Mouse (Mus musculus) adrenal gland, adult 2 months (tissue): ENCODE measurements around the gene Pcdh15. TPM values are rescaled to one million over a fixed set of nuclear protein-coding genes. Genes with fewer than 3 reads are reported as not detected.
A peak's percentile ranks its signal among the peaks of the same experiment; 100 is the strongest.

Source experiments
- DNase-seq: peaks from one replicate; pipeline ENCODE4 v3.0.0; 2021
- polyA plus RNA-seq: library from polyadenylated mRNA; depleted of rRNA; stranded (reverse); fragments of >200 nt; gene quantifications from 2 replicates; pipeline ENCODE4 v1.2.3, GENCODE M21; 2012
- total RNA-seq, 2 experiments: library from RNA; stranded (reverse); gene quantifications; 2 replicates each; pipeline ENCODE4 v1.2.3; 2021

The Pcdh15 gene
- total and polyA plus RNA-seq, 3 experiments, result 1.2 to 7.9 (median 5.0) TPM

- DNase-seq, result no peak
Measured at GRCm38 (mm10) chr10:73379001-73379400, 279.9 kb downstream of the Pcdh15 start.

GRCm38 (mm10) chr10:73384003-73384402 lies 284.9 kb downstream of the Pcdh15 start:
- DNase-seq, result no peak

DNA sequence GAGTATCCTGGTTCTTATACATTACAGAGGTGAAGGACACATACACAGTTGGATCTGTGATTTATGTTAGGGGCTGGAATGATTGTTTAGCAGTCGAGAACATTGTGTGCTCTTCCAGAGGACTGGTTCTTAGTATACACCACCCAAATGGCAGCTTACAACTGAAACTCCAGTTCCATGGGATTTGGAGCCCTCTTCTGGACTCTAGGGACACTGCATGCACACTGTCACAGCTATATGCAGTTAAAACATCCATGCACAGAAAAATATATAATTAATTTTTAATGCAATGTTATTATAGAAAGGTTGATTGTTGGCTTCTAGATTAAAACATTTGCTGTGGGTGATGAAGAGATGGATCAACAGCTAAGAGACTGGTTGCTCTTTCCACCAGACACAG lies 301.3 kb downstream of the Pcdh15 start:
- no peak for DNase-seq

DNA sequence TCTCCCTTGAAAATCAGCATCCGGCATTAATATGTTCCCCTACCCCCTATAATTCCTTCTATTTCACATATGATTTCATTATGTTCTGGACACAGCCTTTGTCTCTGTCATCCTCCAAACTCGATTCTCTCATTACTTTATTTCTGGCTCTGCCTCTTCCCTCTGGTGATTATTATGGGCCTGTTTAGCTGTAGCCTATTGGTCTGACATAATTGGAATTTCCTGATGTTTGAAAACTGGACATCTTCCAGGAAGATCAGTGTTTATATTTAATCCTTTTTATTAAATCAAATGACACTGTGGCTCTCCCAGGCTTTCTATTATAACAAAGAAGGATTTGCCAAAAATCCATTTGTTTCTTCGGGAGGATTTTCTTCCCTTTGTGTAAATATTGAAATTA lies 326.3 kb downstream of the Pcdh15 start:
- DNase-seq, result no peak

DNA sequence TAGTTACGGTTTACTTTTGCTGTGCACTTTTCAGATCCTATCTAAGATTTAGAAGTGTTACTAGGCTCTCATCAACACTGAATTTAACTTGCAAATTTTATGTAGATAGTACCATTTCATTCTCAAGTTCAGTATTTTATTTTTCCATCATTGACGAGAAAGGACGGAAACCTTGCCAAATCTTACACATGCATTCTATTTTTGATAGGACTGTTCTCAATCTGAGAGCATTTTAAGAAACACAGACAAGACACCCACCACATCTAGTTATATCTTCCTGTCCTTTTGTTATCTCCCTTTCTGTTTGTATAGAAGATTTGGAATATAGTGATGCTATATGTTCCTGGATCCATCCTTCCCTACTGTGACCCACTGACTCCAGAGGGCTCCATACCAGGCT lies 332.2 kb downstream of the Pcdh15 start:
- no peak for DNase-seq

GRCm38 (mm10) chr10:73484082-73484481 lies 384.9 kb downstream of the Pcdh15 start:
- DNase-seq, result peak; percentile 32

DNA sequence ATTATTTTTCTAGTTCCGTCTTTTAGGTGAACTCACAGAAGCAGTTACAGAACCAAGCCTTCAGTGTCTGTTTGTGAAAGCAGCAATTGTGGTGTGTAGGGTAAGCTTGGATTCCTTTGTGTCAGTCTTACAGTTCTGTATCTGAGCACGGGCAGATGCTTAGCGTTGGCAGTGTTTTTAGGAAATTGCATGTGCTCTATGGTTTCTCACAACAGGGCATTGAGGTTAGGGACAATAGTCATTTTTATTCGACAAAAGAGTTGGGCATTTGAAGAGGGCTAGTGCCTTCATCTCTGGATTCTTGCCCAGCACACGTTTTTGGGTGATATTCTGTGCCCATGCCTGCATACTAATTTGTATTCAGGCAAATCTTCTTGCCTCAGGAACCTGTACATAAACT lies 392.5 kb downstream of the Pcdh15 start:
- DNase-seq, result no peak

- no peak for DNase-seq
Measured at GRCm38 (mm10) chr10:73514846-73515245, 415.7 kb downstream of the Pcdh15 start.

GRCm38 (mm10) chr10:73515742-73516141 lies 416.6 kb downstream of the Pcdh15 start:
- DNase-seq, result no peak

GRCm38 (mm10) chr10:73519438-73519837 lies 420.3 kb downstream of the Pcdh15 start:
- DNase-seq, result no peak

DNA sequence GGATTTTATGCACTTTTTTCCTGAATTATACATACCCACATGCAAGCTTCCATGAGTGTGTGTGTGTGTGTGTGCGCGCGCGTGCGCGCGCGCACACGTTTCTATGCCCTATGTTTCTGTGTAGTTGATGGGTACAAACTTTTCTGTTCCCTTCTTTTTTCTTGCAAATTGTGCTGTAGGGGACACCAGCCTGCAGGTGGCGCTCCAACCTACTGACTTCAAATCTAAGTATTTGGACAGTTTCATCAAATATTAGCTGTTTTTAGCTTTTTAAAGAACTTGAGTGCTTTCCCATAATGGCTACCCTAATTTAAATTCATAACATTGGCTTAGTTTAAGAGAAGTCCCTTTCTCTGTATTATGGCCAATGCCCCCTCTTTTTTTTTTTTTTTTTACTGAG lies 453.7 kb downstream of the Pcdh15 start:
- DNase-seq, result peak; percentile 4

GRCm38 (mm10) chr10:73564216-73564615 lies 465.1 kb downstream of the Pcdh15 start:
- peak; percentile 30 for DNase-seq

GRCm38 (mm10) chr10:73574711-73575297 lies 475.7 kb downstream of the Pcdh15 start:
- DNase-seq, result no peak

DNA sequence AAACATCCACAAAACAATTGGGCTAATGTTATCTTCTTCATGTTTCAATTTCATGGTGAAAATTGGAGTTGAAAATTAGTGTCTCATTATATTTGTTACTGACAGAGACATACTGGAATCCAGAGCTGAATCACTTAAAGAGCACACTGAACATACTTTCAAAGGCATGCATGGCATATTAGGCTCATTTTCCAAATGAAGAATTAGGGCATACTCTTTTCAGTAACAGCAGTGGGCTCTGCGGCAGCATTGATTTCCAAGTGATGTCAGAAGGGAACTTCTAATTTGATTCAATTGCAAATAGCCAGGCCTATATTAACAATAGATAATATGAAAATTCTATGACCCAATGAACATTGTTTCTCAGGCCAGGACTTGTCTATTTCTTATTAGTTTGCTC lies 568.4 kb downstream of the Pcdh15 start:
- DNase-seq, result no peak

DNA sequence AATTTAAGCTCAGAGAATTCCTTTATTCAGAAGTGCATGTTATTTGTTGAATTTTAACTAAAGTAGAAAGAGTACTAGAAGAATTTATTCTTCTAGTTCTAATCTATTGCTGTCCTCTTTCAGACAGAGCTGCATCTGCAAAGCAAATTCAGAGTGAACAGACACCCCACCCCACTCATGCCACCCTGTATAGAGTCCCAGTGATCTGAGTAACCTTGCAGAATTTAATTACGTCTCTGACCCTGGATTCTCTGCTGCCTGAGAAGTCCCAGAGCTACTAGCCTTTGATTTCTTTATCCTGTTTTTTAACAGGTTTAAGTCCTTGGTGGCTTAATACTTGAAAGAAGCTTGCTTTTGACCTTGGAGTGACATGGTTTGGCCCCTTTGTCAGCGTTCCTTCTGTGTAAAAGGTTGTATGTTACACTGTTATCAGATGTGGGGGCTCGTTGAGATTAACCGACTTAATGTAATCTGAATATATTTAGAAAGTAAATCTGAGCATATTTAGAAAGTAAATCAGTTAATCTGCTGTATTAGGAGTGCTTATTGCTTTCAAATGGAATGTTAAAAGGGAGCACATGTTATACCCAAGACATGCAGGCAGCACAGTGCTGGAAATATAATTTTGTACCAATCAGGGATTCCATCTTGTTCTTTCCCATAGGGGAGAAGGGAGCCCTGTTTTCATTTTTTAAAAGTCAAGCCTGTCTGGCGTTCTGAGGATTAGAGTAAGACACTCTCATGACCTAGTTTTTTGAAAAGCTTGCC lies 601.6 kb downstream of the Pcdh15 start:
- DNase-seq, result peak; percentile 2

GRCm38 (mm10) chr10:73725566-73726240 lies 626.6 kb downstream of the Pcdh15 start:
- DNase-seq, result no peak

DNA sequence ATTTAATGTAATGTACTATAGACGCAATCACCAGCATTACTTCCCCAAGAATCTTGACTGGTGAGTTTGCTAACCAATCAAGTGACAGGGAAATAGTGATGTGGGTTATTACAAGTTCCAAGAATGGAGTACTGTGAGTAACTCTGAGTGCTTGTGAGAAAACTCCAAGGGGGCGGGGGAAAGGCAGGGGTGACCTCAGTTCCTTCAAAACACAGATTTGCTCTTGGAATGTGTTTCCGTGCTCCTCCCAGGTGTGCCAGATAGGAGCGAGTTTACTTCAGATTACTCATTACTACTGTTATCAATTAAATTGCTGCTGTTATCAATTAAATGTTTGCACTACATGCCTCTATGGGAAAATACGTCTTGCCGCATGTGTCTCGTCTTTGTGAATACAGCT lies 634.1 kb downstream of the Pcdh15 start:
- DNase-seq, result no peak

- DNase-seq, result peak; percentile 64
Measured at GRCm38 (mm10) chr10:73749021-73749420, 649.9 kb downstream of the Pcdh15 start.

DNA sequence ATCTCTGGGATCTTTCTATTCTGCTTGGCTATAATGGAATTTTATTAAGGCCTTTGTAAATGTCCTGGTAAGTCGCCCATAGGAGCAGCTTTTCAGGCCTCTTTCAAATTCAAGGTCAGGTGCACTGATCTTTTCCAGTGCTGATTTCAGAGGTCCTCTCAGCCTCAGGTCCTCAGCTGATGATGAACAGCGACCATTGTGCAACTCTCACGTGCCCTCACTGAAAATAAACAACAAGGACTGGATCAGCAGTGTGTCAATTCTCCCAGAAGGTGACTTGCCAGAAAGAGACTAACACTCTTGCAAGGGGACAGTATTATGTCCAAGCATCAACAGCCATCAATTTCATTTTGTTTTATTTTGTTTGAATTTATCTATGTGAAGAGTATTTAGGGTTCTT lies 654.7 kb downstream of the Pcdh15 start:
- peak; percentile 80 for DNase-seq

DNA sequence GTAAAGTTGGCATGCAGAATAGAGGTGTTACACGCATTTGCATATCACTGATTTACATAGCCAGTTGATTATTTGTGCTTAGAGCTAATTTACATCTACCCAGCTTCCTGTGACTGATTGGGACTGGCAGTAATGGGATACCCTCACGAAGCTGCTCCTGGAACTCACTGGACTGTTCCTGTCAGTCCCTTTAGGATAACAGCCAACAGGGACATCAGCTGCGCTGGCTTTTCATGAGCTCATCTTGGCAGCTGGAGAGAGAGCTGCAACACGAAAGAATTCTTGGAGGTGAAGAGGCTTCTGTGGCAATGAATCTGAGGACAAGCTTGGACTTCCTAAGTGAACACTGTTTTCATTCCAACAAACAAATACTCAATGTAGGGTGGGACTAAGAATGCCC lies 683.8 kb downstream of the Pcdh15 start:
- DNase-seq, result no peak

DNA sequence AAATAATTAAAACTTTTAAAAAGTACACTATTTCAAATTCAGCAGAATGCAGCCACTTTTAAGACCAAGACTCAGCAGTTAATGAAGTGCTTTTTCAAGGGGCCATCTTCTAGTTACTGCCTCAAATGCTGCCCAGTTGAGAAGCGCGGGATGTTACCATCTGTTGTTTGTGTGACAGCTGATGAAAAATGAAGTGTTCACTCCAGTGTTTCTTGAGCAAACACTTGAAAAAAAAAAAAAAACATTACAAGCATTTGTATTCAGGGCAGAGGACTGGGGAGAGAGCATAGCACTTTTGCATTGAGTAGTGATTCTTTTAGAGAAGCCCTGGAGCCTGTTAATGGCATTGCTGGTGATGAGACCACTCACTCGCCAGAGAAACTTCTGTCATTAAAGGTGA lies 689.0 kb downstream of the Pcdh15 start:
- no peak for DNase-seq

DNA sequence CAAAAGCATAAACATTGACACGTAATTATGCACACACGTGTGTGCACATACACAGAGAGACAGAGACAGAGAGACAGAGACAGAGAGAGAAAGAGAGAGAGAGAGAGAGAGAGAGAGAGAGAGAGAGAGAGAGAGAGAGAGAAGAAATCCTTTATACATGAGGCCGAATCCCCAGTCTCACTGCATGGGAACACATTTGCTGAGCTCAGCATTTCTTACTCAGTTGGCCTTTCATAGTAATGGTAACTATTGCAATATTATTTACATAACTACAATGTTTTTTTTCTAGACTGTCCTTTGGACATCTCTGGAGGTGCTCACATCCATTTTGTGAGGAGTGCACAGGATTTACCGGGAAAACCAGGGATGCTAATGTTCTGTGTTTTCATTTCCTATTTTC lies 705.9 kb downstream of the Pcdh15 start:
- DNase-seq, result no peak

DNA sequence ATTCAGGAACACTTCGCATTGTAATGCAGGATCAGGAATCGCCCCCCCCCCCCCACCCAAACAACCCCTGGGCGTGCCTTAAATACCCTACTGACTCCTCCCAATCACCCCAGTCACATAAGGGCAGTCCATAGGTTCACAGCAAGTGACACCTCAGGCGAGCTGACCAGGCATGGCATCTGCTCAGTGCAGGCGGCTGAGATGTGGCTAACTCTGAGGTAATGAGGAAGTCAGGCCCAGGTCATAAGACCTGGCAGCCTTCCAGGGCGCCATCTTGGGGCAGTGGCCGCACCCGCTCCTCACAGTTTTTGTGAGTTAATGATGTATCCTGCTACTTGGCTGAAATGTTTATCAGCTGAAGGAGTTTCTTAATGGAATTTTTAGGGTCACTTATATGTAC lies 713.2 kb downstream of the Pcdh15 start:
- no peak for DNase-seq
